Mouse (Mus musculus): ENCODE measurements around the gene Zfp62. TPM values are rescaled to one million over a fixed set of nuclear protein-coding genes. Genes with fewer than 3 reads are reported as not detected.
A peak's percentile ranks its signal among the peaks of the same experiment; 100 is the strongest.

Zfp62 gene
- total RNA-seq, 1 experiment from 2014 or later: 144 TPM

DNA sequence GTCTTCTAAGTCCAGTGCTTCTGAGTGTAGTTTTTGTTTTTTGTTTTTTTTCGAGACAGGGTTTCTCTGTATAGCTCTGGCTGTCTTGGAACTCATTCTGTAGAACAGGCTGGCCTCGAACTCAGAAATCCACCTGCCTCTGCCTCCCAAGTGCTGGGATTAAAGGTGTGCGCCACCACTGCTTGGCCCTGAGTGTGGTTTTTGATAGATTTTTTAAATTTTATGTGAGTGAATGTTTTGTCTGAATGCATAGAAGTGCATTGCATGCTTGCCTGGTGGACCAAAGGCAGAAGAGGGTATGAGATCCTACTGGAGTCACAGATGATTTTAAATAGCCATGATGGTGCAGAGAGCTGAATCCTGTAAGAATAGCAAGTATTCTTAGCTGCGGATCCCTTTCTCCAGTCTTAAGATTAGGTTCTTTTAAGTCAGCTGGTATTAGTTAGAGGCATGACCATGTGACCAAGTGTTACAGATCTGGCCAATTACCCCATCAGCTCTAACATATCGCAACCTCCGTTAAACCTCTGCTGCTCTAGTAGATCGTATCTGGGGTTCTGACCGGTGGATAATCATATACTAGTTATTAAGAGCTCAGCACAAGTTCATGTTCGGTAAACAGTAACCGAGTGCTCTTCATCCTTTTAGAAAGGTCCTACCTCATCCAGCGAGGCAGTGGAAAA, 40.0 kb downstream of the Zfp62 start:
- ATAC-seq (replicated peaks in 1 of 2; ENCODE audit: insufficient read depth in 1 of 2, low FRiP score in 2 of 2, low TSS enrichment in 1 of 2, low read depth in 1 of 2, poor library complexity in 2 of 2, severe bottlenecking in 2 of 2): no peak; a peak in 1 of 4 replicates

DNA sequence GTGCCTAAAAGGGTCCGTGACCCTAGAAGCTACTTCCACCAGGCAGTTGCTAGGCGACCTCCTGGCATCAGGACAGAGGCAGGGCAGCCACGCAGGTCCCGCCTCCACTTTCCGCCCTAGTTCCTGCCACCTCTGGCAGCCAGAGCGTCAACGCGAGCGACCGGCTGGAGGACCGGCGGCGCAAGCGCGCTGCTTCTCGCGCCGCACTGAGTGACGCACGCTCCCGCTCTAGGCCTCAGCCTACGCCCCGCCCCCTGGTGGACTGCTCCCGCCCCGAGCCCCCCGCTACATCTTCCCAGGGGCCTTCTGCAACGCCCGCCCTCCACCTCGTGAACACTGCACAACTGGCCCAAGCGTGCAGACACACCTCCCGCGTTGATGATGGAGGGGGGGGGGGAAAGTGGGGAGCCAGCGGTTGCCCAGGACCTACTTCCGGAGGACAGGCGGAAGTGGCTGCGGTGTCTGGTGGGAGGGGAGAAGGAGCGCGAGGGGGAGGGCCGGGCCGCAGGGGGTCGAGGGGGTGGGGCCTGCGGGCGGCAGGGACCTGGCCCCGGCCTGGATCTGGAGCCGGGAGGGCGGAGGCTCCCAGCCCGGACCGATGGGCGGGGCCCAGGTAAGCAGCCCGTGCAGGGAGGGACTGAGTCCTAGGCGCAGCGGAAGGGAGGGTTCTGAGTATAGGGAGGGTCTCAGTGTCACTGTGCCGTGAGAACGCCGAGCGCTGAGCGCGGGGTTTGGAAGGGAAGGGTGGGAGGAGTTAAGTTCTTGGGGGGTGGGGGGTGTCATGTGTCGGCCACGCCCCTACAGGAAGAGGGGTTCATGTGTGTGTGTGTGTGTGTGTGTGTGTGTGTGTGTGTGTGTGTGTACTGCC, 40.9 kb downstream of the Zfp62 start, which contains the start of gene Mgat1:
Gene Mgat1 (plus strand): TSS at position 465 of the 868 bp plus-strand sequence.
- ATAC-seq (replicated peaks in 1 of 2; ENCODE audit: insufficient read depth in 1 of 2, low FRiP score in 2 of 2, low TSS enrichment in 1 of 2, low read depth in 1 of 2, poor library complexity in 2 of 2, severe bottlenecking in 2 of 2): peak; percentile 60 to 79

DNA sequence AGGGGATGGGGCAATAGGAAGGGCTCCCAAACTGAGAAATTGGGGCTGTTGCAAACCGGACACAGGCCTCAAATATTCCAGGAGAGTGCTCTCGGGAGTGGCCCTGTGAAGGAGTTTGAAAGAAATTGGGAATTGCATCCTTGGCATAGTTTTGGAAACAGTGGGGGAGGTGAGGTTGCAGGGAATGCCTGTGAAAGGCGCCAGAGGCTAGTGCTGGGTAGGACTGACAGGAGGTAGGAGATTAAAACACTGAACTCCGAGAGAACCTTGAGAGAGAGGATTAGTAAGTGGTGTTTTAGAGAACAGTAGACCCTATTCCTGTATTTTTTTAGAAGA, 41.5 kb downstream of the Zfp62 start:
- ATAC-seq (replicated peaks in 1 of 2; ENCODE audit: insufficient read depth in 1 of 2, low FRiP score in 2 of 2, low TSS enrichment in 1 of 2, low read depth in 1 of 2, poor library complexity in 2 of 2, severe bottlenecking in 2 of 2): no peak

DNA sequence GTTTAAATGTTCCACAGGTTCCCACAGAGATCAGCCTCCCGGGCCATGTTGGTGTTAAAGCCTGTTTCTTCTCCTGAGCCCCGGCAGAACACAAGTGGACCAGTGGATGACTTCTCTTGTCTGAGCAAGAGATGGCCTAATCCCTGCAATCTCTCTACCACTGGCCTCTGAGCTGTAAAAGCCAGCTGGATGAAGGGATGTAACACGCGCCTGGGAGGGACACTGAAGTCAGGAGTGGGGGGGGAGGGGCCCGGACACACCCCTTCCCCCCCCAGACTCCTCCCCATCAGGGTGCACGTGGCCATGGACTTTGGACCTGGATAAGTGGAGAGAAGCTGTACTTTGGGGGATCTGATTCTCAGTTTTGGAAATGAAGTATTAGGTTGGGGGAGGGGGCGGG, 42.1 kb downstream of the Zfp62 start:
- no peak for ATAC-seq (replicated peaks in 1 of 2; ENCODE audit: insufficient read depth in 1 of 2, low FRiP score in 2 of 2, low TSS enrichment in 1 of 2, low read depth in 1 of 2, poor library complexity in 2 of 2, severe bottlenecking in 2 of 2)

DNA sequence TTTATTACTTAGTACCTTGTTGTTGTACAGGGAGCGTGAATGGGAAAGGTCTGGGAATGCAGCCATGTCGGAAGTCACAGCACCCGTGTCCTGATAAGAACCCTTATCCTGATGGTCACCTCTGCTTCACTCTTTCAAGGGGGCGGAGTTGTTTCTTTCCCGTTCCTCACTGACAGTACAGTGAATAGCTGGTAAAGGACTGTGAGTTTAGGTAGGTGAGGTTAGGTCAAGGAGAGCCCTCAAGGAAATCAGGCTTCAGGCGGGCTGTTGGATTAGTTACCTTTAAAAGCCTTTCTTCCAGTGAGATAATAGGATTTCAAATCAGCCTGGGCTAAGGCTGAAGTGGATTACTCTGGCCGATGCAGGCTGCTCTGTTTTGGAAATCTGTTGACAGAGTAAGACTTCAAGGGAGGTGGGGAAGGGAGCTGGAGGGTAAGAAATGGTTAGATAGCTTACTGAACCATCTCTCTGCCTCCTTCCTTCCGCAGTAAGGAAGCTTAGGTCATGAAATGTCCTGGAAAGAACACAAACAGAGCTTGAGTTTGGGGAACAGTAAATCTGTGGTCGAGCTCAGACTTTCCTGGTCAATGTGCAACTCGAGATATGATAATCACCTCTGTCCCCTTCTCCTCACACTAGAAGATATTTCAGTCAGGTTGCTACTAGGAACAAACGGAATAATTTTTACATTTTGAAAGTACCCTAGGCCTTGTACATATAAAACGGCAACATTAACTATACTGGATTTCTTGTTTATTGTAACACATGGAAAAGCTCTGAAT, 42.7 kb downstream of the Zfp62 start:
- ATAC-seq (replicated peaks in 1 of 2; ENCODE audit: insufficient read depth in 1 of 2, low FRiP score in 2 of 2, low TSS enrichment in 1 of 2, low read depth in 1 of 2, poor library complexity in 2 of 2, severe bottlenecking in 2 of 2): no peak

DNA sequence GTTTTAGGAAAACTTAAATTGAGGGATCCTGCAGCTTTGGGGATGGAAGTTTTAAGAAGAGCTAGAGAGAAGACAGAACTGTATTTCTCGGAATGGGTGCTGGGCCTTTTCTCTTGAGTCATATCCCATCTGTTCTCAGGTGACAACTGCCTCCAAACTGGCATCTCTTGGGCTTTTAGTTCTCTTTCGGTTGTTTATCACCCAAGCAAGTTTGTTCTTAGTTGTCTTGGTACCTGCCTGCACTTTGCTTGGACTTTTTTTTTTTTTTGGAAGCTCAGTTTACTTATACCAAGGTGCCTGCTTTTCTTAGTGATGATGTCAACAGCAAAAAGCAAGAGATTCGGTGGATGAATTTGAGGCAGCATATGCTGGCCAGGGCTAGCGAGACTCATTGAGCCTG, 43.4 kb downstream of the Zfp62 start:
- no peak for ATAC-seq (replicated peaks in 1 of 2; ENCODE audit: insufficient read depth in 1 of 2, low FRiP score in 2 of 2, low TSS enrichment in 1 of 2, low read depth in 1 of 2, poor library complexity in 2 of 2, severe bottlenecking in 2 of 2)

DNA sequence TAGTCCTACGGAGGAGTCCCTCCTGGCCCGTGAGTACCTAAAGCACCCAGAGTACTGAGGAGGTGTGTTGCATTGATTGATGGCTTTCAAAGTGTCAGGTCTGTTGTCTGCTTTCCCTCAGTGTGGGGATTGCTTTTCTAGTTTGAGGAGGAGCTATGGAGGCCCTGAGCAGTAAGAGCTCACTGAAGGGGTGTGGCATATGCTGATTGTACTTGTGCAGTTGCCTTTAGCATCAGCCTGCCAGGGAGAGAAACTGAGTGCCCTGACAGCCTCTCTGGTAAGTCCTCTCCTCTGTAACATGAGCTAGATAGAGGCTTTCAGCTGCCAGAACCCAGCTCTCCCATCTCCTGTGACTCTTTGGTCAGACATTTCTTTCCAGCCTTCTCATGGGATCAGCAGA, 44.2 kb downstream of the Zfp62 start:
- ATAC-seq (replicated peaks in 1 of 2; ENCODE audit: insufficient read depth in 1 of 2, low FRiP score in 2 of 2, low TSS enrichment in 1 of 2, low read depth in 1 of 2, poor library complexity in 2 of 2, severe bottlenecking in 2 of 2): no peak

DNA sequence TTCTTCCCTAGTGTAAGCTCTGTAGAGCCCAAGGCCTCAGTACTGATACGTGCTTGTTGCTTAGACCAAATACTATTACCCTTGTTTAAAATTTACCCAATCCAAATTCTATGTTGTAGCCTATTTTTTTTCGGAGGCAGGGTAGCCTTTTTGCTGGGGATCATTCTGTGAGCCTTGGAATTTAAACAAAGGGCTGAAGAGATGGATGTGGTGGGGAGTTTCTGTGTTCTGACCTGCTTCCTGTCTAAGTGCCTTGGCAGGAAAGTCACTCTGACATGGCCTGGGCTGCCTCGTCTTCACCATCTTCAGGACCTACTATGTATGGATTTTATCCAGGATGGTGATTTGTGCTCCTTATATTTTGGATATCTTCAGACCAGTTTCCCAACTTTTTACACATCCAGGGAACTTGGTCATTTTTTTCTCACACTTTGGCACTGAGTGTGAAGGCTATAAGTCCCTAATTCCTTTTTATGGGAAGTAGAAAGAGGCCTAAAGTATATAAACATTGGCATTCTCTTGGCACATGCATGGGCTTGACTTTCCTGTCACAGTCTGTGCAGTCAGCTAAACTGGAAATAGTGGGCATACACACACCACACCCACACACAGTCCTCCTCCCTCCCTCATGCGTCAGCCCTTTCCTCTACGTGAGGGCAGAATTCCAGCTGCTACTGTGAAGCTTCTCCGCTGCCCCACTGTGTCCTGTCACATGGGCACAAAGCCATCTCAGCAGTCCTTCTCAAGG, 45.3 kb downstream of the Zfp62 start:
- no peak for ATAC-seq (replicated peaks in 1 of 2; ENCODE audit: insufficient read depth in 1 of 2, low FRiP score in 2 of 2, low TSS enrichment in 1 of 2, low read depth in 1 of 2, poor library complexity in 2 of 2, severe bottlenecking in 2 of 2)

DNA sequence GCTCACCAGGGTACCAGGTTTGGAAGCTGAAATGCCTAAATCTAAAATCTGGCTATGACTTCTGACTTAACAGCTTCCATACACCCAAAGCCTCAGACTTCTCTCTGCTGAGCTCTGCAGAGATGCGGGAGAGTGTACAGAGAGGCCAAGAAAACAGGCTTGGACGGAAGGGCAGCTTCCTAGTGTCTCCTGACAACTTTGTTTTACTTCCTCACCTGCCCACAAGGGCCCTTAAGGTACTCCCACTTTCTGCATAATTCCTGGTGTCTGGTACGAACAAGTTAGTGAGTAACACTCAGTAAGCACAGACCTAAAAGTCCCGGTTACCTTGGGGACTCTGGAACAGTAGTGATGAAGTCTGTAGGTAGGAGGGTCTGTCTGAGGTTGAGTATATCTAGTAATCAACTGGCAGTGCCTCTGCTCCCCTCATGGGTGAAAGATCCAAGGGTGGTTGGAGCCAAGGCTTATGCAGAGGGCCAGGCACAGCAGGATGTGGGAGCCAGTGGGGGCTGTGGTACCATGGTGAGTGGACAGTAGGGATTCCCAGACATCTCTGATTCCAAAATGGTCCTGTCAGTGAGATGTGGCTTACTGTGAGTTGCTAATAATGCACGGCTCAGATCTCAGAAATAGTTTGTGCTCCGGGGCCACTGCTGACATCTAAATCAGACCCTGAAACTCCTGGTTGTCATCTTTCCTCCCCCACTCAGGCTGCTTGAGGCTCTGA, 46.0 kb downstream of the Zfp62 start:
- ATAC-seq (replicated peaks in 1 of 2; ENCODE audit: insufficient read depth in 1 of 2, low FRiP score in 2 of 2, low TSS enrichment in 1 of 2, low read depth in 1 of 2, poor library complexity in 2 of 2, severe bottlenecking in 2 of 2): no peak

DNA sequence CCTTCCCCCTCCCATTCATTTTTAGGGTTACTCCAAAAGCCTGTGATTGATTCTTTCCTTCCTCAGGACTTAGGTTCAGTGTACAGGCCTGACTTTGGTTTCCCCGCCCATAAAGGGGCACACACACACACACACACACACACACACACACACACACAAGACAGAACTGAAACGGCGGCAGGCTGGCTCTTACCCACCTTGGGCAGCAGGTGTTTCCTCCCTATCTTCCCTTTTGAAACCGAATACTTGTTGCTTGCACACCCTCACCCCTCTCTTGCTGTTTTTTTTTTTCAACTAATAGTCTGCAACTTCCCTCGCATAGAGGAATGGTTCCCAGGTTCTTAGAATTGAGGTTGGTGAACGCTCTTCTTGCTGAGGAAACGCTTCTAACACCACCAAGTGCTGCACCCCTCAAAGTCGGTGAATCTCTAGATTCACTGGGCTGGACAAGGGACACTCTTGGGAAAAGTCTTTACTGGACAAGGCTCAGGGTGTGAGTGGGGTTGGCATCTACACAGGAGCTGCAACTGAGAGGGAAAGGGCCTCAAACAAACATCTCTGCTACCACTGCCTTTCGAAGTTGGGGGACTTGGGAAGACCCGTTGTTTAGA, 46.8 kb downstream of the Zfp62 start:
- ATAC-seq (replicated peaks in 1 of 2; ENCODE audit: insufficient read depth in 1 of 2, low FRiP score in 2 of 2, low TSS enrichment in 1 of 2, low read depth in 1 of 2, poor library complexity in 2 of 2, severe bottlenecking in 2 of 2): peak; percentile 52 to 65

DNA sequence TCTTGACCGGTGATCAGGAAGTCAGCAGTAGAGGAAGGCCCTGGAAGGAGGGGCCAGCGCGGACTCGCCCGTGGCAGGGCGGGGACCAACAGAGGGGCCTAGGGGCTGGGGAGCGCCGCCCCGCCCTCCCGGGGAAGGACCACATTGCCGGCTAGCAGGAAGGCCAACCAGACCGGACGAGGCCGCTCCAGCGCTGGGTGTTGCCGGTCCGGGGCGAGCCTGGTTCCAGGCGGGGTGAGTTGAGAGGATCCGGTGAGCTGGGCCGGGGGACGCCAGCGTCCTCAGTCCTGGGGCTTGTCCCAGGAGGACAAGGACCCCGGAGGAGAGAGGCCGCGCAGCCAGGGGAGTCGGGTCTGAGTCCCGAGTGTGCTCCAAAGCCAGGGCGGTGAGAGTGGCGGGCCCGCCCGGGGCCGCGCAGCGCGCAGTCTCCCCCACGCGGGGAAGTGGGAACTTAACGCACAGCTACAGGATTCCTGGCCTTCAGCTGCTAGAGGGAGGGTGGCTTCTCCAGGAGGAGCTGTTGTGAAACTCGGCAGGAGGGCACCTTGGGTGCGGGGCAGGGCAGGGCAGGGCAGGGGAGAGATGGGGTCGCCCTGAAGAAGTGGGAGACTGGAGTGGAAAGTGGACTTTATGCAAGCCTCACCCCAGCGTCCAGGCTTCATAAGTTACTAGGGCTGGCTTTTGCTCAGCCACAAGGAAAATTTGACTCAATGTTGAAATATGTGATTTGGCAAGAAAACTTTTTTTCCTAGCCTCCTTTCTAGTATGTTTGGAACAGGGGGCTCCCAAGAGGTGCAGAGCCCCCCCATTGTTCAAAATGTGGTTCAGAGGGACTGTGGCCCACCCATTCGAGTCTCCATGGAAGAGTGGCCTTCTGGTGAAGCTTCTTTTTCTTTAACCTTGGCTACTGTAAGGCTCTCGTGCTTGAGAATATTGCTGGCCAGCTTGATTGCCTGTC, 47.6 kb downstream of the Zfp62 start:
- ATAC-seq (replicated peaks in 1 of 2; ENCODE audit: insufficient read depth in 1 of 2, low FRiP score in 2 of 2, low TSS enrichment in 1 of 2, low read depth in 1 of 2, poor library complexity in 2 of 2, severe bottlenecking in 2 of 2): peak; percentile 67 to 76

DNA sequence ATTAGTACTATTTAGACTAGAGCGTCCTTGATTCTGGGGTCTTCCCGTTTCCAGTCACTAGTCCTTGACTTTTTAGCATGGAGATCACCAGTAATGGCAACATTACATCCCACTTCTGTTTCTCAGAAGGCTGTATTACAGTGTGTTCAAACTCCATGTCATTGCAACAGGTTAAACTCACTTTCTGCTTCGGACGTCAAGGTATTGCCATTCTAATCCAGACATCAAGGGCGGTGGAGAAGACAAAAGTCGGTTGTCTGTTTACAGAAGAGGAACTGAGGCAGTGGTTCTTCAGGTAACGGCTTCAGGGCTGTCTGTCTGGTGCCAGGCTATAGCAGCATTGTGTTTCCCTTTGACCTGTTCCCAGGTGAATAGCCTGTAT, 48.3 kb downstream of the Zfp62 start:
- ATAC-seq (replicated peaks in 1 of 2; ENCODE audit: insufficient read depth in 1 of 2, low FRiP score in 2 of 2, low TSS enrichment in 1 of 2, low read depth in 1 of 2, poor library complexity in 2 of 2, severe bottlenecking in 2 of 2): no peak

DNA sequence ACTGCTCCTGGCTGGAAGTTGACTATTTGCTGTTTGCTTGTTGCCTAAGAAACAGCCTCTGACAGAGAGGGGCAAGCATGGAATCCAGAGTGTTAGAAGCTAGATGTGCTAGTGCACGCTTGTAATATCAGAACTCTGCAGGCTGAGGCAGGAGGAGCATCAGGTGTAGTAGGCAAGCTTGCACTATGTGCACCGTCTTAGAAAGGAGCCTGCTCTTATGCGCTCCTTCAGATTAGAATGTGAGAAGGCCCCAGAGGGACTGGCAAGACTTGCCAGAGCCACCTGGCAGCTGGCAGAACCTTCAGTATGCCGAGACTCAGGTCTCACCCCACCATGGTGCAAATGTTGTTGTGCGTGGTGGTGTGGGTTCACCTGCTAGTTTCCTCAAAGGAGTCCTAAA, 49.0 kb downstream of the Zfp62 start:
- ATAC-seq (replicated peaks in 1 of 2; ENCODE audit: insufficient read depth in 1 of 2, low FRiP score in 2 of 2, low TSS enrichment in 1 of 2, low read depth in 1 of 2, poor library complexity in 2 of 2, severe bottlenecking in 2 of 2): no peak

DNA sequence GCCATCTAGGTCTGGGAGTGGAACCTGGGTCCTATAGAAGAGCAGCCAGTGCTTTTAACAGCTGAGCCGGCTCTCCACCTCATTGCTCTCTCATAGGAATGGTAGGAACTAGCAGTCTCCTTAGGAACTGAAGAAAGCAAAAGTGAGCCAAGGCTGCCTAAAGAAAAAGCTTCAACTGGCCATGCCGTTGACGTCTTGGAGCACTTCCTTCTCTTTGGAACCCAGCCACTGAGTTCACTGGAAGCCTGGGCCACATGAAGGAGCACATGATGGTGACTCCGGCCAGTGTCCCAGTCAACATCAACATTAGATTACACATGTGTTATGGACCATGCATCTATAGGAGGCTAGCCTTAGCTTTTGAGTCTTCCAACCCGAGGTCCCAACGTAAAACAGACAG, 49.9 kb downstream of the Zfp62 start:
- no peak for ATAC-seq (replicated peaks in 1 of 2; ENCODE audit: insufficient read depth in 1 of 2, low FRiP score in 2 of 2, low TSS enrichment in 1 of 2, low read depth in 1 of 2, poor library complexity in 2 of 2, severe bottlenecking in 2 of 2)

DNA sequence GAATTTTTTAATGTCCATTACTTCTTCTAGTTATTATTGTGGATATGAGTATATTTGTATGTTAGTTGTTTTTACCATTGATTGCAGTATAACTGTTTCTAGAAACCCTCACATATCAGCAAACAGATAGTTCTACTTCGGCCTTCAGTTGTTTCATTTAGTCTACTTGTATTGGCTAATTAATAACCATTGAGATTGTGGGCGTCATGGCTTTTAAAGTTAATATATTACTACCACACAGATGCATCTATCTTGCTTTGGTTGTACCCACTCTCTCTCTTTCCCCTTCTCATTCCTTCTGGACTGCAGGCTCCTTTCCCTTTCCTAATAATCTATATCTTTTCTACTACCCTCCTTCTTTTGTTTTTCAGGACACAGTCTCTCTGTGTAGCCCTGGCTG, 56.2 kb downstream of the Zfp62 start:
- ATAC-seq (replicated peaks in 1 of 2; ENCODE audit: insufficient read depth in 1 of 2, low FRiP score in 2 of 2, low TSS enrichment in 1 of 2, low read depth in 1 of 2, poor library complexity in 2 of 2, severe bottlenecking in 2 of 2): no peak

DNA sequence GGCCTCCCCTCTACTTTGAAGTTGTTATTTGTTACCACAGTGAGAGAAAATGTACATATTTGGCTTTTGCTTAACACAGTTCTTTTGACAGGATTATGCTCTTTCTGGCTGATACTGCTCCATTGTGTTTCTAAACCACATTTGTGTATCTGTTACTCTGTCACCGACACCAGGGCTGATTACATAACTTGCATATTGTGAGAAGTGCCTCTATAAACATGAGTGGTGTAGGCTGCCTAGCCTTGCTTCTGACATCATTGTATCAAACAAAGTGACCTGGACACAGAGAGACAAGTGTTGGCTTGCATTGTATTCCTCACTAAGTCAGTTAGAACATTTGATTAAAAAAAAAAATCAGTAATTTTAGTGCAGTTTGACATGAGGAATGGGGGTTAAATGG, 56.7 kb downstream of the Zfp62 start:
- no peak for ATAC-seq (replicated peaks in 1 of 2; ENCODE audit: insufficient read depth in 1 of 2, low FRiP score in 2 of 2, low TSS enrichment in 1 of 2, low read depth in 1 of 2, poor library complexity in 2 of 2, severe bottlenecking in 2 of 2)
